Mouse (Mus musculus): ENCODE data around the gene Tle4. TPM values are rescaled to one million over a fixed set of nuclear protein-coding genes. Genes with fewer than 3 reads are reported as not detected.
"Not testable (repeated sequence)": the region's sequence is repeated elsewhere in the genome, so short reads cannot be mapped to it uniquely, and the experiment has no call there.

Gene Tle4
- total RNA-seq (2017), result 35.3 to 55.7 TPM (median 35.6 TPM) in 3 replicates

DNA sequence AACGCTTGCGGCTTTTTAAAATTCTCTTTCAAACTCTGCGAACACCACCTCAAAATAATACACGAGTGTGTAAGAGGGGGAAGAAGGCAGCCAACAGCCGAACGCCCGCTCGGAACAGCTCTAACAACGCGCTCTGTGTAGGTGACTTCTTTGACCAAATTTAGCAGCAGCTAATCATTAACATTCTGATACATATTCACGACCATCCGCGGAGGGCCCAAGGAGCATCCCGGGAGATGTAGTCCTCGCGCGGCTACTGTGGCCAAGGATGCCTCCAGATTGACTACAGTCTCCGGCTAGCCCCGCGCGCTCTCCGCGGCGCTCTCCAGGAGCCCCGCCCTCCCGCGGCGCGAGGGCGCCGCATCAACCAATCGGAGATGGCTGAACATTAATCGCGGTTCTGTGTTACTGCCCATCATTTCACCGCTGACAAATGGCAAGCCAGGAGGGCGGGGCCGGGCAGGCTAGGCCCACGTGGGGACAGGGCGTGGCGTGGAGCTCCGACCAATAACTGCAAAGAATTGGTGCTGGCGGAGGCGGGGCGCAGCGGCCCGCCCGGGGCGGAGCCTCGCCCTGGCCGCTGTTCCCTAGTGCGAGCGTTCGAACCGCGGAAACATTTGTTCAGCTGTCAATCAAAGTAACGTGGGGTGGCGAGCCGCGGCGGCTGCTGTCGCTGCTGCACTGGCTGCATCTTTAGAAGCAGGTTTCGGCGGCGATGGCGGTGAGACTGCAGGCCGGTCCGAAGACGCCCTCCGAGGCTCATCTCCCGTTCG, at the start of gene Tle4:
Gene Tle4, minus strand, starts transcription at position 135 of the 773 bp plus-strand sequence.
- ATAC-seq (replicated peaks; ENCODE audit: insufficient number of reproducible peaks, low FRiP score, low TSS enrichment, poor library complexity, severe bottlenecking), result peak; percentile 97

DNA sequence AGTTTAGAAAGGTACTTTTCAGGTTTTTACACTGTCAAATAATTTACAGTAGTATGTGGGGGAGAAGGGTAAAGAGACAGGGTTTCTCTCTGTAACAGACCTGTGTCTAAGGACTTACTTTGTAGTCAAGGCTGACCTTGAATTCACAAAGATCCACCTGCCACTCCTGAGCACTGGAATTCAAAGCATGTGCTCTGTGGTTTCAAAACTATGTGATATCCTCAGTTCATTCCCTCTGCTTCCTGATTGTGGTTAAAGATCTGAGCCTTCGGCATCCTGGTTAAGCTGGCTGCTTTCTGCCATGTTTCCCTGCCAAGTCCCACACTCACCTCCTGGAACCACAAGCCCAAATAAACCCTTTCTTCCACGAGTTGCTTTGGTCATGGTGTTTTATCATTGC, 47.8 kb upstream of the Tle4 start:
- no peak for ATAC-seq (replicated peaks; ENCODE audit: insufficient number of reproducible peaks, low FRiP score, low TSS enrichment, poor library complexity, severe bottlenecking)

DNA sequence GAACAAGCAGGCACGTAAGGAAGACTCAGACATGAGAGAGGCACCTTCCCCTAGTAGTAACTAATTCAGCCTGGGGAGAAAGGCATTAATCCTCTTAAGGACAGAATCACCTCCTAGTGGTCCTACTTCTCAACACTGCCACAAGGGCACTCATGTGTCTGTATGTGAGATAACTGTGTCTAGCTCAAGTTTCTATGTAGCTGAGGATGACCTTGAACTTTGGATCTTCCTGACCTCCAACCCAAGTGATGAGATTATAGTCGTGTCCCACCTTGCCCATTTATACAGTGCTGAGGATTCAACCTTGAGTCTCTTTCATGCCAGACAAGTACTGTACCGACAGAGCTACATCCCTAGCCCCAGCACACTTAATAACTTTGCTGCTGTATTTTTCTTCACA, 46.9 kb upstream of the Tle4 start:
- ATAC-seq (replicated peaks; ENCODE audit: insufficient number of reproducible peaks, low FRiP score, low TSS enrichment, poor library complexity, severe bottlenecking), result no peak

DNA sequence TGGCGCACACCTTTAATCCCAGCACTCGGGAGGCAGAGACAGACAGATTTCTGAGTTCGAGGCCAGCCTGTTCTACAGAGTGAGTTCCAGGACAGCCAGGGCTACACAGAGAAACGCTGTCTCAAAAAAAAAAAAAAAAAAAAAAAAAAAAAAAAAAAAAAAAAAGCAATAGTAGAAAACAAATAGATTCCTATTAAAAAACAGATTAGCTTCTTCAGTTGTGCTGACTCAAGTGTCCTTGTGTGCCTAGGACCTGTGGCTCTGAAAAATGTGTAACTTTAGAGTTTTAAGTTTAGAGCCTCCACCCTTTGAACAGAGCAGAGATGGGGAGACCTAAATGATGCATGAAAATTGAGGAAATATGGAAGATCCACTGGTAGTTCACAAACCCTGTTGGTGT, 45.2 kb upstream of the Tle4 start:
- not testable (repeated sequence) for ATAC-seq (replicated peaks; ENCODE audit: insufficient number of reproducible peaks, low FRiP score, low TSS enrichment, poor library complexity, severe bottlenecking)

DNA sequence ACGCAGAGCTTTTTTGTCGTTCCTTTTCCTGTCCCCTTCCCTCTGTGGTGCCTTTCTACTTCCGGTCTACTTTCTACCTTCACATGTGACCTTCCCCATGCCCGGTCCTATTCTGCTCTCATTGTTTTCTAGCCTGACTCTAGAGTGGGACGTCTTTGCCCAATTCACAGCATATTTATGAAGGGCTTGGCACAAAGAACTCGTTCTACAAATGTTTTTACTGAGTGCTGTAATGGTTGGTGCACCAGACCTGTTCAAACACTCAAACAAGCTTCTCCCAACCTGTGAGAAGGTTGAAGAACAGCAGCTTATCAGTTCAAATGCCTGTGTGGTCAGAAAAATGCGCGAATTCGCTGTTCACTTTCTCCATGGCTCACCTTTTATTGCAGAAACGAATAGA, 44.8 kb upstream of the Tle4 start:
- ATAC-seq (replicated peaks; ENCODE audit: insufficient number of reproducible peaks, low FRiP score, low TSS enrichment, poor library complexity, severe bottlenecking), result no peak

DNA sequence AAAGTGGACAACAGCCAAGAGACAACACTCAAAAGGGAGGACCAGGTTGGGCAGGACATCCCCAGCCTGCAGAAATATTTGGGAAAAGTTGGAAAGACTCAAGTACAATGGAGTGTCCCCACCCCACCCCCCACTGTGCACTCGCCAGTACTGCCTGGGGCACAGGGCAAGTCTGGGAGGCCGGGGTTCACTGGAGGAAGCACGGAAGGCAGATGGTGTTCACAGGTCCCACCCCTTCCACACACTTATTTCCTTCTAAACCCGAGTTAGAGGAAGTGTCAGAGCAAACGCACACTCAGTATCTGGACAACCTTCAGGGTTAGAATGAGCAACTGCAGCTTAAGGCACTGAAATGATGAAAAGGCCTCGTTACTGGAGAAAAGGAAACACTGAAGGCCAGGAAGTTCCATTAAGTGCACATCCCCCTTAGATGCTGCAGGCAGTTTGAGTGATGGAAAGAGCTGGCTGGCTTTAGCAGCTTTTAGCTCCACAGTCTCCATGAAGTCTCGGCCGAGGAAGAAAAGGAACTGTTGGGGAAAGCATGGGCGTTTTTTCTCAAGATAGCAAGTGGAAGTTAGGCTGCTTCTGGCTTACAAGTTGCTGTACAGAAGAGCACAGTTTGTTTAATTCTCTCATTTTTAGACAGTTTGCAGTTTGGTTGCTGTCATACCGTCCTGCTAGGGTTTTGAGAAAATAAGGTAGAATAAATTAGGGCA, 37.5 kb upstream of the Tle4 start:
- ATAC-seq (replicated peaks; ENCODE audit: insufficient number of reproducible peaks, low FRiP score, low TSS enrichment, poor library complexity, severe bottlenecking), result peak; percentile 73

DNA sequence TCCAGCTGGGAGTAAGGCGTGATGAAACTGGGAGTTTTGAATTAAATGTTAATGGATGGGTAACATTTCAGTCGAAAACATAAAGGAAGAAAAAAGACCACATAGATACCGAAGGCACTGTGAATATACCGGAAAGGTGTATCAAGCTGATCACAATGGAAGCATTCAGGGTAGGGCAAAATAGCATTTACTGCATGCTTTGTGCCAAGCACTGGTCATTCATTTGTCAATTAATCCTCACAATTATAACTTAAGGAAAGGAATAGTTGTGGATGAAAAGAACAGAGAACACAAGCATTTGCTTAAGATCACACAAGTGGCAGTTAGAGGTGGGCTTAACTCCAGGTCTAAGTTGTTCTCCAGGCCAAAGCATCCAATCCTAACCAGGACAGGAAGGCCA, 25.5 kb upstream of the Tle4 start:
- ATAC-seq (replicated peaks; ENCODE audit: insufficient number of reproducible peaks, low FRiP score, low TSS enrichment, poor library complexity, severe bottlenecking), result no peak

DNA sequence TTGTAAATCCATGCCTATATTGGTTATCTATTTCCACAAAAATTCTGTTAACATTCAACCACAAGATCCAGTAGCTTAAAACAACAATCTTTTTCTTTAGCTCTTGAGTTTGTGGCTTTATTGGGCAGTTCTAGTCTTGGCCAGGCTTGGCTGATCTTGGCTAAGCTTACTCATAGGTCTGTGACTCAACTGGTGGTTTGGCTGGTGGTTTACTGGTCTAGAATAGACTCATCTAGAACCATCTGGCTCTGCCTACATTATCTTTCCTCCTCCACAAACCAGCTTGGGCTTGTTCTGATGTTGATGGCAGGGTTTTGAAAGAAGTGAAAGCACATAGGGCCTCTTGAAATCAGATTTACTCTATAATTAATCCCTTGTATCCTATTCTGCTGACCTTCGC, 22.7 kb upstream of the Tle4 start:
- no peak for ATAC-seq (replicated peaks; ENCODE audit: insufficient number of reproducible peaks, low FRiP score, low TSS enrichment, poor library complexity, severe bottlenecking)

DNA sequence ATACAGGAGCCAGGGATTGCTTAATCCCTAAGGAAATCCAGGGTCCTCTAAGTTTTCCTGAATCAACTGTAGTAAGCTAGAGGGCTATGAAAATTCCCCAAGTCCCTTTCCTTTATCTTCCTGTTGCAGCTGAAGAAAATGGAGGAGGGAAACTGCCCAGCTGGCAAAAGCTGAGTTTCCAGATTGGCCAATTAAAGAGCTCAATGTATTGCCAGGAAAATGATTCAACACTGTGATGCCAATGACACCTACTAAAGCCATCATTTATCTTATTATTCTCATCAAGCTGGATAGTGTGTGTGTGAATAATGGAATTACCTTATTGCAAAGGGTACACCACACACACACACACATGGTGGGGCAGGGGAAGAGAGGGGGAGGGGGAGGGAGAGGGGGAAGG, 22.0 kb upstream of the Tle4 start:
- ATAC-seq (replicated peaks; ENCODE audit: insufficient number of reproducible peaks, low FRiP score, low TSS enrichment, poor library complexity, severe bottlenecking), result no peak

DNA sequence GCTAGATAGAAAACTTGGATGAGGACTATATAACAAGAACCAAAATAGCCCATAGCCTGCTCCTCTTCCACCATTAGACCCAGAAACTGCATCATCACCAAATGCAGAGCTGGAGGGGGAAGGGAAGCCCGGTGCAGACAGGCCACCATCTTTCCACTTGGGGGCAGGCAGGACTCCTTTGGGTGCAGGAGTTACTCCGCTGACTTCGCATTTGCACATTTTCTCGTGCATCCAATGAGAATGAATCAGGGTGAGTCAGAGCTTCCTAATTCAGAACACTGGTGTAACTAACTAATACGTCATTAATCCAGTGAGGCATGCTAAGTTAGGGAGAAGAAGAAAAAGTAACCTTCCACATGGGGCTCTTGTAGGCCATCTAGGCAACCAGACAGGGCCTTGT, 17.0 kb upstream of the Tle4 start:
- ATAC-seq (replicated peaks; ENCODE audit: insufficient number of reproducible peaks, low FRiP score, low TSS enrichment, poor library complexity, severe bottlenecking), result no peak

DNA sequence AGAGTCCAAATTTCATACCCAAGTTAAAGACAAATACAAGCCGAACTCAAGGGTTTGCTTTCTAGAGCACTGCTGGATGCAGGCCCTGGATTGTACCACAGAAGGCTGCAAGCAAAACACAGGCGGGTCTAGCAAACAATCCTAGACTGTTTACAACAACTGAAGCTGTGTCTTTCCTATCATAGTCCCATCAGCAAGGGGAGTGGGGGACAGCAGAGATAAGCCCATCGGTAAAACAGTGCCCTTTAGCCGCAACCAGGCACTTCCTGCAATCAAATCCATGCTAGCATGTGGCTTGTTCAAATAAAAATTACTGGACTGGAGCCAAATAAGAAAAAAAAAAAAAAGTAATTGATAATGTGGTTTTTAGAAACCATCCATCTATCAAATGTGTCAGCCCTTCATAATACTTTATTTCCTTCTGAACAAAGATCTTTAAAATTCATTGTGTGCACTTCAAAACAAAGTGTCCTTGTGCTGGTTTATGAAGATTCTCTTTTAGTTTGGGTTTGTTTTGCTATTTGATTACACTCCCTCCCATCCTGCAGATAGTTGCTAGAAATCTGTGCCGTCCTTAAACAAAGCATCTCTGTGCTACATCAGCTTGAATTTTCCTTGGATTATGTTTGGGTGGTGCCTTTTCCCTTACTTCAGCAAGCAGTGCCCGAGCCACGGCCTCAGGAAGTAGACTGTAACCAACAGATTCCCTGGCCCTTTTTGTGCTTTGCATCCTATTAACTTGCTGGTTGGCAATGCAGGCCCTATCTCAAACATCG, 12.9 kb upstream of the Tle4 start:
- no peak for ATAC-seq (replicated peaks; ENCODE audit: insufficient number of reproducible peaks, low FRiP score, low TSS enrichment, poor library complexity, severe bottlenecking)

DNA sequence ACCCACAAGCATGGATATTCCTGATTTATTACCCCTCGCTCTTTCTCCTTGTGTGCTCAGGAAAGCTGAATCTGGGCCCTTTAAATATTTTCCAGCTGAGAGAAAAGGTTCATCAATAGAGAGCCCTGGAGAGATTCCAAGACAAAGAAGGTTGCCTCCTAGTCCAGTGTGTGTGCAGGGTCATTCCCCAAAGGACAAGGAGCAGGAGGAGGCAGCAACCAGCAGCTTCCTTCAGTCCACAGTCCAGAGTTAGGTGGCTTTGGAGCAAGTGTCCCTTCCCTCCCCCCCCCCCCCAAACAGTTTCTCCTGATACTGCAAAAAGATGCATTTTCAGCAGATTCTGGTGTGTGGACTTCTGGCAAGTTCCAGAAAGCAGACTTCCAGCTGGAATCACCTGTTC, 3.0 kb upstream of the Tle4 start:
- ATAC-seq (replicated peaks; ENCODE audit: insufficient number of reproducible peaks, low FRiP score, low TSS enrichment, poor library complexity, severe bottlenecking), result no peak

DNA sequence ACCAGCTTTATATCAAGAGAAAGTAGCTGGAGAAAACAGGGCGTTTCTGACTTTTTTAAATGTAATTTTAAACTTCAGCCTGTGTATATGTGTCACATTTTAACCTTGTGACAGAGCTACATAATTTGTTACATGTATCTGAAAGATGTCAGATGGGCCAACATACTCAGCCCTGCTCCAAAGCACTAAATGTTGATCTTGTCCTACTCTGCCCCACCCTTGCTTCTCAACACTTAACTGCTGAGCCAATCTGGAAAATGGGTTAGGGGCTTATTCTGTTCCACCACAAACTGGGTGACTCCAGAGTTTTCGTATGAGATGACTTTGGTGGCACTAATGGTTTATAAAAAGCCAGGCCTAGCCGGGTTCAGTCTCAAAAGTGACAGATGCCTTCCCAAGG, 2.5 kb upstream of the Tle4 start:
- ATAC-seq (replicated peaks; ENCODE audit: insufficient number of reproducible peaks, low FRiP score, low TSS enrichment, poor library complexity, severe bottlenecking), result no peak

DNA sequence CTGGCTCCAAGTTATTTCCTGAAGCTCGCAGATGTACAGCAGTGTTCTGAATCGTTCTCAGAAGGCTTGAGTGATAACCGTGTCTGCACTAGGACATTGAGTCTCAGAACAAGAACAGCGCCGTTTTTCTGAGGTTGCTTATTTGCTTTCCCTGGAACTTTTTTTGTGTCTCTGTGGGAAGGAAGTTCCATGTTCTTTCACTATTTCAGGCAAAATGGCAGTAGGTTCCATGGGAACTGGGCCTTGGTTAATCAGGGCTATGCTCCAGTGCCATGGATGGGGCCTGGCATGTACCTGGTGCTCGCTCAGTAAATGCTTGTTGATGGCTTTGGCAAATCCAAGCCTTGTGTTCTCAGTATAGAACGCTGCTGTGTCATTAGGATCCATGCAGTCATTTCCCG, 2.0 kb upstream of the Tle4 start:
- ATAC-seq (replicated peaks; ENCODE audit: insufficient number of reproducible peaks, low FRiP score, low TSS enrichment, poor library complexity, severe bottlenecking), result no peak

DNA sequence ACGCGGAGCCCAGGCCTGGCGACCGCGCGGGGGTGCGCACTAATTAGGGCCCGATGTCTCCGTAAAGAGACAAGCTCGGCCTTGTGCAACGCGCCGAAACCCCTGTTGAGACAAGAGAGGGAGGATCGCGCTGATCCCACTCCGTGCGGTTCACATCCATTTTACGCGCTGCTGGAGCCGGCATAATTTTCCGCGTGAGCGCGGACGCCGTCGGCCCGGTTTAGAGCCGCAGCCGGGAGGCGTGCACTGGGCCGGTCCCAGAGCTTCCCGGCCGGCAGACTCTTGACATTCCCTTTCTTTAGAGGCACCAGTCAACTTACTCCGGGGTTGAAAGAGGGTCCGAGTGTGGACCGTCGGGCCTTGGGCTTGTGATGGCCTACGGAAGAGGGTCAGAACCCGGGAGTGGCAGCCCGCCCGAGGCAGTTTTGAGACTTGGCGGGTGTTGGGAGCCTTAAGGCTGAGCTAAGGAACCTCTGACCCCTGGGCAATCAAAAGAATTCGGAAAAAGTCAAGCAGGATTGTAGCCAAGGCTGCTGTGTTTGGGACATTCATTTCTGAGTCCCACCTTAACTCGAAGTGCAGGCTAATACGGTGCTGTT, 938 bp upstream of the Tle4 start:
- ATAC-seq (replicated peaks; ENCODE audit: insufficient number of reproducible peaks, low FRiP score, low TSS enrichment, poor library complexity, severe bottlenecking), result peak; percentile 1; the same call in 1 of the 2 replicates

DNA sequence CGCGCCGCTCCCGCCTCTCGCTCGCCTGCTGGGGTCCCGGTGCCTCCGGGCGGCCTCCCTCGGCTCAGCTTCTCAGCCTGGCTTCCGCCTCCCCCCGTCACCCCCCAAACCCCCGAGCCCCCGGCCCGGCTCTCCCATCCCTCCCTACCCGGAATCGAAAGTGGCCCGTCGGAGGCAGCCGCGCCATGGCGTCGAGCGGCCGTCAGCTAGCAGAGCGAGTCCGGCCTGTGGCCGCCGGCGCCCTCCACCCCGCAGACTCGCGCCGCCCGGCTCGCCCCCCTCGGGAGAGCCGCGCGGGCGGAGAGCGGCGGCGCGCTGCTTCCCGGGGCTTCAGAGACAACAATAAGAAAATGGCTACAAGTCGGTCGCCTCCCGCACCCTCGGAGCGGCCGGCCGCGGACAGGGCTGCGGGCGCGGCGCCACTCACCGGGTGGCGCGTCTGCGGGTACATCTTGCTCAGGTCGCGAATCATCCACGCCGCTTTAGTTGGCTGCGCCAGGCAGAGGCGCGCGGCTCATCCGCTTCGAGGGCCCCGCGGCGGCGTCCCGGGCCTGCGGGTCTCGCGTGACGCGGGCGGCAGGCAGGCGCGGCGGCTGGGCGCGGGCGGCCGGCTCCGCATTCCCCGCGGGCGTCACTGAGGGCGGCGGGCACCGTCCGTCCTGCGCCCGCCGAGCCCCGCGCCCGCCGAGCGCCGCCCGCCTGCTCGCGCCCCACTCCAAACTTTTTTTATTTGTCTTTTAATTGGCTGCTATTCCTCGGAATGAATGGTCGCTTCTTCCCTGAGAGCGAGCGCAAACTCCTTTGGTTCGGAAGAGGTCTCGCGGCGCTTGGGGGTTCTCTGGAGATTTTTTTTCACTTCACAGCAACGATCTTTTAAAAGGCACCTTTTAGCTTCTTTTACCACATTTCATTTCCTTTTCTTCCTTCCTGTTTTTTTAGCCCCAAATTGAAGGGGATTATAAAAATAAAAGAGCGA, 622 bp downstream of the Tle4 start:
- ATAC-seq (replicated peaks; ENCODE audit: insufficient number of reproducible peaks, low FRiP score, low TSS enrichment, poor library complexity, severe bottlenecking), result no peak

DNA sequence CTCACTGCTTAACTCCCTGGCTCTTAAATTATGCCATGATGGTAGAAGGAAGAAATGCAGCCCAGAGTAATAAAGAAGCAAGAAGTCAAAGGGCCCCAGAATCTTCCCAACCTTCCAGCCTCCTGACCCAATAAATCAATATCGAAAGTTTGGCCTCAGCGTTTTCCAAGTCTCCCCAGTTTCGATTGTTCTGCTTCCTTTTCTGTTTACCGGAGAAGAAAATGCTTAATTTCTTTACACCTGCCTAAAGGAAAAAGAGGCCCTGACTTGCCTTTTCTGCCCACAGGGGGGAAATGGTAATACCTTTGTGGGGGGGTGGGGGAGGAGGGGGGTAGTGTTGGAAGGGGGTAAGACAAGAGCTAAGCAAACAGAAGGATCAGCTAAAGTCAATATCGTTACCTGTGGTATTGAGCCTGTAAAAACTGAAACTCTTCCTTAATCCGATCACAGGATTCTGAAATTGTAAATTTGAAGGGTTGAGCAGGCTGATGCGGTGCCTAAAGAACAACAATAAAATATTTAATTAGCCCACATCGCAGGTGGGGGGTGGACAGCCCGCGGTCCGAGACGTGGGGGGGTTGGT, 1.4 kb downstream of the Tle4 start:
- ATAC-seq (replicated peaks; ENCODE audit: insufficient number of reproducible peaks, low FRiP score, low TSS enrichment, poor library complexity, severe bottlenecking), result no peak

Data from monocyte, adult 5-6 weeks (primary cell).